13 mouse cellular contexts compared by ENCODE assay signal in the genomic region with DNA sequence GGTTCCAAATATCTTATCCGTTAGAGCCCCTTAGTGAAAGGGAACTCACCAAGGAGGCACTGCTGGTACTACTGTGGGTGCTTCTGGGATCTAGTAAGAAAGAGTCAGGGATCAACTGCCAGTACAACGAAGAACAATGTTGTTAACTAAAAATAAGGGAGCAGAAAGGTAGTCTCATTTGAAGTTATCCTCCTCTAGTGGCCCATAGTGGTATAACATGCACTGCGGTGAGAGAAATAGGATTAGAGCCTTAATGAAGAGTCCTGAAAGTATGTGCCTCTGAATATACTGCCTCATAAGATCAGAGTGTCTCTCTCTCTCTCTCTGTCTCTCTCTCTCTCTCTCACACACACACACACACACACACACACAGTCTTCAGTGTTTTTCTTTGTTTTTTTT. TPM values are rescaled to one million over a fixed set of nuclear protein-coding genes. Genes with fewer than 3 reads are reported as not detected.
DNase-seq lines count a peak whose midpoint lies in the region; ATAC-seq and TF ChIP-seq lines count a peak whose summit lies in the region.
"Had no signal": no experiment of that assay in that cellular context is flagged by ENCODE, and none has a peak within 500 bp of the region (broad histone marks: within the 10 kb centered on the region; RNA-seq: fewer than 3 reads in every experiment).

No protein-coding gene starts in this region.

- H3K4me2 ChIP-seq in kidney, postnatal 0 days (ENCODE audit: low read length) = no peak overlapping the region
- H3K4me2 ChIP-seq: embryonic facial prominence, embryonic 12.5 days; limb, embryonic 12.5 days had no signal

- H3K36me3 ChIP-seq in kidney, postnatal 0 days (ENCODE audit: insufficient read depth, low read length) = no peaks in the 10 kb centered on the region

- no peak for ATAC-seq in kidney, postnatal 0 days (replicated peaks; ENCODE audit: low FRiP score, low read depth)
- ATAC-seq in frontal cortex, adult (ENCODE audit: low TSS enrichment) = no peak

- peak; percentile 49 for DNase-seq in cerebellum, adult 9-10 months
- no peak for DNase-seq in cerebellum, adult 9-11 months
- peak; percentile 54 for DNase-seq in kidney, postnatal 0 days (ENCODE audit: low spot score)
- DNase-seq in kidney, postnatal 4 days = no peak
- DNase-seq in A20 (ENCODE audit: low read depth, low spot score) = peak; percentile 49
- peak; percentile 46 for DNase-seq in c-Kit-positive CD71-positive TER-119-negative erythroid progenitor cells, embryonic 14.5 days (ENCODE audit: low read depth)
- DNase-seq in layer of hippocampus, adult 9-11 months = no peak
- DNase-seq: adrenal gland, adult 8-10 months; heart, postnatal 14 days; right cerebral cortex, adult 18-20 months had no signal

- TF ChIP-seq CTCF in kidney, postnatal 0 days (IDR thresholded peaks at IDR 0.05; ENCODE audit: low read depth) = peak; percentile 66

- no peak overlapping the region for H3K4me3 ChIP-seq in kidney, postnatal 0 days (replicated peaks; ENCODE audit: low read depth, low read length)
- H3K4me3 ChIP-seq: embryonic facial prominence, embryonic 12.5 days; limb, embryonic 12.5 days had no signal

- H3K9me3 ChIP-seq in kidney, postnatal 0 days (replicated peaks; ENCODE audit: low read length) = no peaks in the 10 kb centered on the region
- H3K9me3 ChIP-seq: embryonic facial prominence, embryonic 12.5 days; limb, embryonic 12.5 days had no signal

- no peak overlapping the region for H3K27ac ChIP-seq in kidney, postnatal 0 days
- H3K27ac ChIP-seq: embryonic facial prominence, embryonic 12.5 days; limb, embryonic 12.5 days had no signal

- H3K9ac ChIP-seq in kidney, postnatal 0 days (ENCODE audit: low read depth, low read length) = no peak overlapping the region
- H3K9ac ChIP-seq: embryonic facial prominence, embryonic 12.5 days; limb, embryonic 12.5 days had no signal

- WGBS in kidney, postnatal 0 days = 77% methylated on average over 3 of the region's 3 CpGs

- 0 out of 2 replicates have a peak, but pooled peaks cover 5% of the 10 kb centered on the region for H3K4me1 ChIP-seq in kidney, postnatal 0 days (replicated peaks; ENCODE audit: insufficient read depth, low read length)

- no peaks in the 10 kb centered on the region for H3K27me3 ChIP-seq in kidney, postnatal 0 days (ENCODE audit: insufficient read depth, low read length)
- H3K27me3 ChIP-seq: embryonic facial prominence, embryonic 12.5 days; limb, embryonic 12.5 days had no signal

RNA-seq across cellular contexts. Expression of a gene that starts 3.6 kb away (rescaled TPM):
- 5.1 and 5.3 TPM in 2 replicates for polyA plus RNA-seq in kidney, postnatal 0 days (2015; fragmentation: Nextera tagmentation; extraction: Ambion mirVana)

RNA-seq across cellular contexts. Expression of a gene that starts 25.6 kb away (rescaled TPM):
- 30.5 and 30.6 TPM in 2 replicates for polyA plus RNA-seq in kidney, postnatal 0 days (2015; fragmentation: Nextera tagmentation; extraction: Ambion mirVana)

RNA-seq across cellular contexts. Expression of a gene that starts 45.0 kb away (rescaled TPM):
- 0.69 and 0.97 TPM in 2 replicates for polyA plus RNA-seq in kidney, postnatal 0 days (2015; fragmentation: Nextera tagmentation; extraction: Ambion mirVana)

Comparison
In these comparisons a context has a peak if more than half of its experiments do, and no peak if none do; other contexts are left out.
1. DNase-seq: peak in cerebellum, adult 9-10 months (single experiment), kidney, postnatal 0 days (single experiment), A20 (single experiment) and c-Kit-positive CD71-positive TER-119-negative erythroid progenitor cells, embryonic 14.5 days (single experiment); none in cerebellum, adult 9-11 months (single experiment), kidney, postnatal 4 days (0 of 2) and layer of hippocampus, adult 9-11 months (single experiment).